Mouse (Mus musculus): ENCODE data around the gene Gpr157. TPM values are rescaled to one million over a fixed set of nuclear protein-coding genes. Genes with fewer than 3 reads are reported as not detected.

Gene Gpr157
- polyA plus RNA-seq, 1 experiment = 3.1 TPM

GRCm38 (mm10) chr4:150048478-150049156, 38.5 kb upstream of the Gpr157 start:
- TF ChIP-seq POLR2A (IDR thresholded peaks at IDR 0.05; ENCODE audit: borderline replicate concordance, insufficient read depth, low read length) (no peak), CTCF (IDR thresholded peaks at IDR 0.05; ENCODE audit: borderline replicate concordance, insufficient read depth, low read depth, low read length) (no peak)
- Histone ChIP-seq H3K4me1 (ENCODE audit: control insufficient read depth, insufficient read depth, low read length) (peaks cover 5% of the 10 kb centered on the region; the same call in 1 of the 2 replicates), H3K4me3 (replicated peaks; ENCODE audit: insufficient read depth, low read depth, low read length) (peak overlapping the region; percentile 9), H3K27me3 (ENCODE audit: control insufficient read depth, insufficient read depth, low read length) (no peaks in the 10 kb centered on the region), H3K27ac (ENCODE audit: insufficient read depth, low read length) (no peak overlapping the region)
- DNase-seq = no peak
- WGBS = 18% methylated on average over 49 of the region's 49 CpGs

GRCm38 (mm10) chr4:150049157-150049513, 38.0 kb upstream of the Gpr157 start:
- no peak for DNase-seq
- H3K4me3 ChIP-seq (replicated peaks; ENCODE audit: insufficient read depth, low read depth, low read length) = no peak overlapping the region
- TF ChIP-seq CTCF (IDR thresholded peaks at IDR 0.05; ENCODE audit: borderline replicate concordance, insufficient read depth, low read depth, low read length) (no peak), POLR2A (IDR thresholded peaks at IDR 0.05; ENCODE audit: borderline replicate concordance, insufficient read depth, low read length) (no peak)
- H3K27me3 ChIP-seq (ENCODE audit: control insufficient read depth, insufficient read depth, low read length) = no peaks in the 10 kb centered on the region
- no peak overlapping the region for H3K27ac ChIP-seq (ENCODE audit: insufficient read depth, low read length)
- H3K4me1 ChIP-seq (ENCODE audit: control insufficient read depth, insufficient read depth, low read length) = peaks cover 5% of the 10 kb centered on the region; the same call in 1 of the 2 replicates
- WGBS = 52% methylated on average over 15 of the region's 15 CpGs

- WGBS = 52% methylated on average over 13 of the region's 13 CpGs
- no peak overlapping the region for H3K4me3 ChIP-seq (replicated peaks; ENCODE audit: insufficient read depth, low read depth, low read length)
These were observed 37.5 kb upstream of the Gpr157 start for GRCm38 (mm10) chr4:150049564-150050226.

GRCm38 (mm10) chr4:150051514-150051913, 35.7 kb upstream of the Gpr157 start:
- no peak for TF ChIP-seq POLR2A (IDR thresholded peaks at IDR 0.05; ENCODE audit: borderline replicate concordance, insufficient read depth, low read length)
- TF ChIP-seq CTCF (IDR thresholded peaks at IDR 0.05; ENCODE audit: borderline replicate concordance, insufficient read depth, low read depth, low read length) = no peak
- Histone ChIP-seq H3K27me3 (ENCODE audit: control insufficient read depth, insufficient read depth, low read length) (no peaks in the 10 kb centered on the region), H3K4me1 (ENCODE audit: control insufficient read depth, insufficient read depth, low read length) (peaks cover 5% of the 10 kb centered on the region; the same call in 1 of the 2 replicates), H3K27ac (ENCODE audit: insufficient read depth, low read length) (no peak overlapping the region), H3K4me3 (replicated peaks; ENCODE audit: insufficient read depth, low read depth, low read length) (no peak overlapping the region)
- WGBS = 87% methylated on average over 8 of the region's 8 CpGs
- no peak for DNase-seq

More at GRCm38 (mm10) chr4:150049564-150050226, 37.5 kb upstream of the Gpr157 start:
- peaks cover 5% of the 10 kb centered on the region; the same call in 1 of the 2 replicates for H3K4me1 ChIP-seq (ENCODE audit: control insufficient read depth, insufficient read depth, low read length)
- no peaks in the 10 kb centered on the region for H3K27me3 ChIP-seq (ENCODE audit: control insufficient read depth, insufficient read depth, low read length)
- H3K27ac ChIP-seq (ENCODE audit: insufficient read depth, low read length) = no peak overlapping the region
- TF ChIP-seq POLR2A (IDR thresholded peaks at IDR 0.05; ENCODE audit: borderline replicate concordance, insufficient read depth, low read length) (no peak), CTCF (IDR thresholded peaks at IDR 0.05; ENCODE audit: borderline replicate concordance, insufficient read depth, low read depth, low read length) (no peak)
- DNase-seq = no peak

GRCm38 (mm10) chr4:150052380-150052779, 34.8 kb upstream of the Gpr157 start:
- 94% methylated on average over 3 of the region's 3 CpGs for WGBS
- Histone ChIP-seq H3K27me3 (ENCODE audit: control insufficient read depth, insufficient read depth, low read length) (no peaks in the 10 kb centered on the region), H3K4me1 (ENCODE audit: control insufficient read depth, insufficient read depth, low read length) (peaks cover 5% of the 10 kb centered on the region; the same call in 1 of the 2 replicates)

GRCm38 (mm10) chr4:150056171-150056570, 31.0 kb upstream of the Gpr157 start:
- WGBS = 87% methylated on average over 7 of the region's 7 CpGs
- DNase-seq = no peak

More at GRCm38 (mm10) chr4:150052380-150052779, 34.8 kb upstream of the Gpr157 start:
- Histone ChIP-seq H3K4me3 (replicated peaks; ENCODE audit: insufficient read depth, low read depth, low read length) (no peak overlapping the region), H3K27ac (ENCODE audit: insufficient read depth, low read length) (no peak overlapping the region)
- TF ChIP-seq CTCF (IDR thresholded peaks at IDR 0.05; ENCODE audit: borderline replicate concordance, insufficient read depth, low read depth, low read length) (no peak), POLR2A (IDR thresholded peaks at IDR 0.05; ENCODE audit: borderline replicate concordance, insufficient read depth, low read length) (no peak)
- DNase-seq = no peak

GRCm38 (mm10) chr4:150057722-150058121, 29.4 kb upstream of the Gpr157 start:
- WGBS = 91% methylated on average over 12 of the region's 12 CpGs
- no peaks in the 10 kb centered on the region for H3K27me3 ChIP-seq (ENCODE audit: control insufficient read depth, insufficient read depth, low read length)
- DNase-seq = no peak
- no peak overlapping the region for H3K4me3 ChIP-seq (replicated peaks; ENCODE audit: insufficient read depth, low read depth, low read length)
- TF ChIP-seq POLR2A (IDR thresholded peaks at IDR 0.05; ENCODE audit: borderline replicate concordance, insufficient read depth, low read length) (no peak), CTCF (IDR thresholded peaks at IDR 0.05; ENCODE audit: borderline replicate concordance, insufficient read depth, low read depth, low read length) (no peak)
- H3K27ac ChIP-seq (ENCODE audit: insufficient read depth, low read length) = no peak overlapping the region
- H3K4me1 ChIP-seq (ENCODE audit: control insufficient read depth, insufficient read depth, low read length) = no peaks in the 10 kb centered on the region

More at GRCm38 (mm10) chr4:150056171-150056570, 31.0 kb upstream of the Gpr157 start:
- Histone ChIP-seq H3K4me1 (ENCODE audit: control insufficient read depth, insufficient read depth, low read length) (no peaks in the 10 kb centered on the region), H3K27ac (ENCODE audit: insufficient read depth, low read length) (no peak overlapping the region), H3K27me3 (ENCODE audit: control insufficient read depth, insufficient read depth, low read length) (no peaks in the 10 kb centered on the region), H3K4me3 (replicated peaks; ENCODE audit: insufficient read depth, low read depth, low read length) (no peak overlapping the region)
- TF ChIP-seq CTCF (IDR thresholded peaks at IDR 0.05; ENCODE audit: borderline replicate concordance, insufficient read depth, low read depth, low read length) (no peak), POLR2A (IDR thresholded peaks at IDR 0.05; ENCODE audit: borderline replicate concordance, insufficient read depth, low read length) (no peak)
